Mouse (Mus musculus): ENCODE measurements around the gene Pon2.

DNA sequence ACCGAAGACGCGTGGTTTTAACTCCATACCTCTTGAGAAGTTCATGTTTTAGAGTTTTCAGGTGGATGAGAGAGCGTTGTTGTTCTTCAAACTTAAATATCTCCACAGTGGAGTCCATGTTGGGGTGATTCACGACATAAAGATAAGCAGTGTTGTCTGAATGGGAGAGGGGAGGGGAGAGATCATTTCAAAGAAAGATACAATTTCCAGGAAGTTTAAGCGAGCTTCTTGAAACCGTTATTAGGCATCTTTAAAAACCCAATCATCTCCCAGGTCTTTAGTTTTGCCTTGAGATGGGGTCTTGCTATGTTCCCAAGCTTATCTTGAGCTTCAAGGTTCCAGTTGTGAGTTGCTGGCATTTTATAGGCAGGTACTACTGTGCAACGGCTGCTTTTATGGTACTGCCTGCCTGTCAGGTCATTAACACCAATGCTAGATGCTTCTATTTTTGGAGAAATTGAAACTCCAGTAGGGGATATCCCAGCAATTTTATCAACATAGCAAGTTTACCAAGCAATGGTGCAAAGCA, 61.3 kb downstream of the Pon2 start:
- no peak for TF ChIP-seq CTCF (IDR thresholded peaks at IDR 0.05; ENCODE audit: low read depth)
- TF ChIP-seq EP300 (IDR thresholded peaks at IDR 0.05; ENCODE audit: low read depth): no peak
